ENCODE assay signal across 17 mouse cellular contexts in the genomic region with DNA sequence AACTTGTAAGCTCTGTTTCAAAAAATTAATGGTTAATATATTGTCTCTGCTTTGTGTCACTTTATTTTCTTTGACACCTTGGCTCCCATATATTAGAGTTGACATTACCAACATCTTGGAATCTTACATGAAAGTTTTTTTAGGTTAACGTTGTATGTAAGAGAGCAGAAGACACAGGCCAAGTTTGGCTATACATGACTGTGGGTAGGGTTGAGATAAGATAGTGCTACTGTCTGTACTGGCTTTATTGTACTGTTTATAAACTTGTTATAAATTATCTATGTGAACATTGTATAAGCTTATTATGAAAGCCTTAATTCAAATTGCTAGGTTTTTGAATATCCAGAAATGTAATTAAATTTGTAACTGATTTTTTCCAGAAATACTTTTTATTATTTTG.
"Had no signal": no experiment of that assay in that cellular context is flagged by ENCODE, and none has a peak within 500 bp of the region (broad histone marks: within the 10 kb centered on the region; RNA-seq: fewer than 3 reads in every experiment).

No protein-coding gene starts in this region.

- H3K4me2 ChIP-seq: neural tube, embryonic 12.5 days; neural tube, embryonic 13.5 days; neural tube, embryonic 15.5 days; stomach, embryonic 15.5 days had no signal

- H3K9ac ChIP-seq: neural tube, embryonic 12.5 days; neural tube, embryonic 13.5 days; neural tube, embryonic 15.5 days; stomach, embryonic 15.5 days had no signal

- DNase-seq: retina, postnatal 1 day; right cerebral cortex, adult 18-20 months; right cerebral cortex, postnatal 14 days; right cerebral cortex, postnatal 25 days; right cerebral cortex, postnatal 4 days; spleen, adult 18-20 months; thymus, adult 18-20 months; thymus, adult 2 months; thymus, postnatal 14 days; thymus, postnatal 25 days; thymus, postnatal 36 days; thymus, postnatal 4 days had no signal

- H3K9me3 ChIP-seq: neural tube, embryonic 12.5 days; neural tube, embryonic 13.5 days; neural tube, embryonic 15.5 days; stomach, embryonic 15.5 days had no signal

- H3K27ac ChIP-seq: neural tube, embryonic 12.5 days; neural tube, embryonic 13.5 days; neural tube, embryonic 15.5 days; stomach, embryonic 15.5 days; stomach, postnatal 0 days had no signal

- H3K4me1 ChIP-seq: neural tube, embryonic 12.5 days; neural tube, embryonic 13.5 days; neural tube, embryonic 15.5 days; stomach, embryonic 15.5 days had no signal

- H3K27me3 ChIP-seq: neural tube, embryonic 12.5 days; neural tube, embryonic 13.5 days; neural tube, embryonic 15.5 days; stomach, embryonic 15.5 days had no signal

- H3K4me3 ChIP-seq: neural tube, embryonic 12.5 days; neural tube, embryonic 13.5 days; neural tube, embryonic 15.5 days; stomach, embryonic 15.5 days had no signal

- H3K36me3 ChIP-seq: neural tube, embryonic 12.5 days; neural tube, embryonic 15.5 days; stomach, embryonic 15.5 days had no signal
